Mouse (Mus musculus) right cerebral cortex, postnatal 36 days (tissue): ENCODE results near the gene Ppp2r2c.

Experiments
- DNase-seq, 2 experiments: peaks; one replicate each; pipeline ENCODE4 v3.0.0; 2022; ENCODE audit warnings: low spot score in 2 of 2, mixed read lengths in 1 of 2

Ppp2r2c gene

GRCm38 (mm10) chr5:36870916-36871315 is 2.6 kb downstream of the Ppp2r2c start:
- DNase-seq: no peak

- DNase-seq: no peak
These were observed 7.6 kb downstream of the Ppp2r2c start for GRCm38 (mm10) chr5:36875956-36876355.

- DNase-seq: no peak
These were observed 8.6 kb downstream of the Ppp2r2c start for GRCm38 (mm10) chr5:36876777-36877396.

- no peak for DNase-seq
These were observed 9.3 kb downstream of the Ppp2r2c start for GRCm38 (mm10) chr5:36877641-36878040.

- DNase-seq: no peak
These were observed 10.5 kb downstream of the Ppp2r2c start for GRCm38 (mm10) chr5:36878801-36879200.

- no peak for DNase-seq
These were observed 12.3 kb downstream of the Ppp2r2c start for GRCm38 (mm10) chr5:36880622-36881021.

GRCm38 (mm10) chr5:36883516-36883915 is 15.2 kb downstream of the Ppp2r2c start:
- no peak for DNase-seq

GRCm38 (mm10) chr5:36885067-36885466 is 16.8 kb downstream of the Ppp2r2c start:
- peak in 1 of 2 experiments; percentile 64 for DNase-seq

- no peak for DNase-seq
These were observed 17.3 kb downstream of the Ppp2r2c start for GRCm38 (mm10) chr5:36885595-36885994.

GRCm38 (mm10) chr5:36886298-36886697 is 18.0 kb downstream of the Ppp2r2c start:
- no peak for DNase-seq

- no peak for DNase-seq
These were observed 18.6 kb downstream of the Ppp2r2c start for GRCm38 (mm10) chr5:36886852-36887283.

- DNase-seq: no peak
These were observed 19.1 kb downstream of the Ppp2r2c start for GRCm38 (mm10) chr5:36887299-36887988.

- DNase-seq: no peak
These were observed 20.2 kb downstream of the Ppp2r2c start for GRCm38 (mm10) chr5:36888501-36888900.

- no peak for DNase-seq
These were observed 20.6 kb downstream of the Ppp2r2c start for GRCm38 (mm10) chr5:36888911-36889310.

- DNase-seq: no peak
These were observed 21.1 kb downstream of the Ppp2r2c start for GRCm38 (mm10) chr5:36889380-36889886.

GRCm38 (mm10) chr5:36890794-36891193 is 22.5 kb downstream of the Ppp2r2c start:
- peak; percentile 77 to 88 for DNase-seq

GRCm38 (mm10) chr5:36891793-36892470 is 23.6 kb downstream of the Ppp2r2c start:
- DNase-seq: no peak

GRCm38 (mm10) chr5:36893263-36893662 is 24.9 kb downstream of the Ppp2r2c start:
- peak; percentile 78 to 81 for DNase-seq

- DNase-seq: no peak
These were observed 25.8 kb downstream of the Ppp2r2c start for GRCm38 (mm10) chr5:36894070-36894469.

GRCm38 (mm10) chr5:36894604-36895368 is 26.5 kb downstream of the Ppp2r2c start:
- DNase-seq: no peak

GRCm38 (mm10) chr5:36895621-36896573 is 27.6 kb downstream of the Ppp2r2c start:
- no peak for DNase-seq
